Mouse (Mus musculus) brain, embryonic 14.5 days (tissue): ENCODE measurements around the gene Mfsd7a.

Source experiments
- CTCF ChIP-seq: fragments of 200-500 bp; IDR thresholded peaks from 2 replicates; pipeline ENCODE4 v1.5.1; 2012; ENCODE audit warnings: inconsistent platforms, mild to moderate bottlenecking, moderate library complexity, borderline replicate concordance; ENCODE audit not compliant: insufficient read depth, insufficient read length; ENCODE audit errors: extremely low read depth
- POLR2A ChIP-seq: fragments of 200-500 bp; IDR thresholded peaks from 2 replicates; pipeline ENCODE4 v1.6.1; 2012; ENCODE audit warnings: mild to moderate bottlenecking, inconsistent platforms, borderline replicate concordance; ENCODE audit not compliant: poor library complexity, insufficient read depth, insufficient read length, severe bottlenecking; ENCODE audit errors: extremely low read depth

DNA sequence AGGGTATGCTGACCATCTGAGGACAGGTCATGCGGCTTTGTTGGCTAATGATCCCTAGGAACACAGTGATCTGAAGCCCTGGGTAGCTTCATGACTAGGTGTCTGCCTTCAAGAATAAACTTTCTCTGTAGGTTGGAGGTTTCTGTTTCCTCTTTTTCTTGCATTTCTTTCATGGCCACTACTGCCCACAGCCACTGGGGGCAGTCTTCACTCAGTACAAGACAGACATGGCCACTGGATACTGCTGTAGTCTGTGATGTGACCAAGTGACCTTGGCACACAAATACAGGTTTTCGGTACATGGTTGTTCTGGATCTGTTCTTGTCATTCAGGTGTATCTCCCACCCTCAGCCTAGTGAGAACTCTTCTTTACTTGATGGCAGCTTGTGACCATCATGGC is 36.5 kb upstream of the Mfsd7a start:
- peak; percentile 67; the same call in 1 of the 2 replicates for TF ChIP-seq CTCF
- TF ChIP-seq POLR2A: no peak
